Mouse (Mus musculus) lung, embryonic 14.5 days (tissue): ENCODE results near the gene Uhrf2. TPM values are rescaled to one million over a fixed set of nuclear protein-coding genes. Genes with fewer than 3 reads are reported as not detected.
"Not testable (repeated sequence)": the region's sequence is repeated elsewhere in the genome, so short reads cannot be mapped to it uniquely, and the experiment has no call there.

ENCODE experiments used
- ATAC-seq: fragments of 200-750 bp; cut with Nextera tagmentation; 2 replicates; pipeline ENCODE4 v1.8.0; 2017; ENCODE audit warnings: mild to moderate bottlenecking, moderate TSS enrichment, moderate library complexity; ENCODE audit not compliant: insufficient read depth
- DNase-seq: peaks from one replicate; pipeline ENCODE4 v3.0.0-alpha.2; 2015
- H3K27ac ChIP-seq: fragments of 300-500 bp; sonication (generic); 2 replicates; pipeline ENCODE4 v1.5.1; 2014; ENCODE audit warnings: low read depth, mild to moderate bottlenecking, moderate library complexity
- H3K27me3 ChIP-seq: fragments of 300-500 bp; sonication (generic); 2 replicates; pipeline ENCODE4 v1.6.1; 2014; ENCODE audit warnings: low read length, control low read depth; ENCODE audit not compliant: insufficient read depth
- H3K36me3 ChIP-seq: fragments of 300-500 bp; sonication (generic); 2 replicates; pipeline ENCODE4 v1.6.1; 2014; ENCODE audit warnings: control low read depth; ENCODE audit not compliant: insufficient read depth
- H3K4me1 ChIP-seq: fragments of 300-500 bp; sonication (generic); 2 replicates; pipeline ENCODE4 v1.6.1; 2014; ENCODE audit warnings: antibody characterized with exemption, control low read depth; ENCODE audit not compliant: insufficient read depth
- H3K4me2 ChIP-seq: fragments of 300-500 bp; sonication (generic); 2 replicates; pipeline ENCODE4 v1.6.1; 2014; ENCODE audit warnings: mild to moderate bottlenecking
- H3K4me3 ChIP-seq: fragments of 300-500 bp; sonication (generic); 2 replicates; pipeline ENCODE4 v1.5.1; 2014; ENCODE audit warnings: low read depth, low read length
- H3K9ac ChIP-seq: fragments of 300-500 bp; sonication (generic); 2 replicates; pipeline ENCODE4 v1.6.1; 2014
- H3K9me3 ChIP-seq: fragments of 300-500 bp; sonication (generic); 2 replicates; pipeline ENCODE4 v1.6.1; 2016; ENCODE audit warnings: low read depth, low read length, control low read depth
- CTCF ChIP-seq: IDR thresholded peaks from 2 replicates; pipeline ENCODE4 v1.5.1; 2016; ENCODE audit warnings: antibody characterized with exemption, low read depth
- WGBS: fragments of 180-500 bp; shearing (Covaris S2); extraction: QIAGEN DNeasy Blood & Tissue Kit; methylation state at CpG from one replicate; pipeline ENCODE4 v1.1.7; 2014; 5-methylcytosine and 5-hydroxymethylcytosine counted together
- polyA plus RNA-seq: library from polyadenylated mRNA; unstranded; fragments of >200 nt; fragmentation: Nextera tagmentation; extraction: Ambion mirVana; gene quantifications from 2 replicates; pipeline ENCODE4 v1.2.1, GENCODE M21; 2014

The Uhrf2 gene
- polyA plus RNA-seq, 1 experiment from 2014 or later = 78.6 TPM

DNA sequence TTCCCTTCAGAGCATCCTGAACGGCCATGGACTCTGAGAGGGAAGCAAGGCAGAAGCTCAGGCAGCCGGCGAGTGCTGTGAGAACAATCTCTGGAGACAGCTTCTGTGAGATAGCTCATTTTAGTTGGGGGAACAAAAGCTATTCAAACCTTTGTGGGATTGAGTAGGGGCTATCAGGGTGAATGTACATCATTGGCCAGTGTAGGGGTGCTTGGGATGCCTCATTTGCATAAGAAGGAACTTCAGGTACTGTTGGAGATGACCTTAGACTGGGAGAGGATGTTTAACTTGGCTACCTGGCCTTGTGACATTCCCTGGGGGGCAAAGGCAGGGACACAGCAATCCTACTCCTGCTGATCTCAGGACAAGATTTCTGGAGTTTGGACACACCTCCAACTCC lies 23.9 kb upstream of the Uhrf2 start:
- Histone ChIP-seq H3K36me3 (no peaks in the 10 kb centered on the region), H3K27me3 (no peaks in the 10 kb centered on the region), H3K9ac (no peak overlapping the region), H3K4me2 (no peak overlapping the region), H3K4me1 (no peaks in the 10 kb centered on the region), H3K4me3 (no peak overlapping the region), H3K9me3 (no peaks in the 10 kb centered on the region), H3K27ac (no peak overlapping the region)
- ATAC-seq (no peak), DNase-seq (no peak)
- TF ChIP-seq CTCF = no peak
- 67% methylated on average over 3 of the region's 3 CpGs for WGBS

DNA sequence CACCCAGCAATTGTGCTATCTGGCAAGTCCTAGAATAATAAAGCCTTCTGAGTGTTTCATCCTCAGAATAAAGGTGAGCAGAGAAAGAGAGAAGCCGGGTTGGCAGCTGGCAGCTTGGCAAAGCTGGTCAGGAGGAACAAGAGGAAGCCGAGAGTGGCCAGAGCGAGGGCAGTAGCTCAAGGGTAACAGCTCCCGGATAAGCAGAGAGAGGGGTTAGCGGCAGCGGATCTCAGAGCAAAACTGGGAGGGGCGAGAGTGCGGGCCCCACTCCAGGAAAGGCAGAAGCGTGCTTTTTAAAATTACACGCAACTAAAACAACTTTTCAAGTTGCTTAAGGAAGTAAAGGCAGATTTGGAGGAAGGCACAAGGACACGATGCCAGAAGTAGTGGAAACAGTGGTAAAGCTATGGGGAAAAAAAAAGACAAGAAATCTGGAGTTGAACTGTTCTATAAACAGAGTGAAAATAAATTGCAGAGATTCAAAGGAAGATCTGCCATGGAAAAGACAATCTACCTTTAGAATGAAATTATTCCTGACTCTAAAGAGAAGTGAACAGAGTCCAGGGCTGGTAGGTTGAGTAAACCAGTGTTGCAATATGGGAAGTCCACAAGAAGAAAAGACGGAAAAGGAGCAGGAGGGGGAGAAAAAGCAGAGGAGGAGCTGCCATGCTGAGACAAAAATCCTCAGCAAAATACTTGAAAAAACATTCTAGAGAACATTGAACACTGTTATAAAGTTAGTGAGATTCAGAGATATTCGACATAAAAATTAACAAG lies 19.6 kb upstream of the Uhrf2 start:
- Histone ChIP-seq H3K4me2 (0 out of 2 replicates have a peak overlapping the region, but pooled peaks have one; percentile 5), H3K9ac (no peak overlapping the region), H3K4me3 (no peak overlapping the region), H3K36me3 (no peaks in the 10 kb centered on the region), H3K27me3 (no peaks in the 10 kb centered on the region), H3K4me1 (no peaks in the 10 kb centered on the region), H3K27ac (no peak overlapping the region), H3K9me3 (no peaks in the 10 kb centered on the region)
- DNase-seq (no peak), ATAC-seq (no peak)
- 54% methylated on average over 13 of the region's 13 CpGs for WGBS
- TF ChIP-seq CTCF = no peak

DNA sequence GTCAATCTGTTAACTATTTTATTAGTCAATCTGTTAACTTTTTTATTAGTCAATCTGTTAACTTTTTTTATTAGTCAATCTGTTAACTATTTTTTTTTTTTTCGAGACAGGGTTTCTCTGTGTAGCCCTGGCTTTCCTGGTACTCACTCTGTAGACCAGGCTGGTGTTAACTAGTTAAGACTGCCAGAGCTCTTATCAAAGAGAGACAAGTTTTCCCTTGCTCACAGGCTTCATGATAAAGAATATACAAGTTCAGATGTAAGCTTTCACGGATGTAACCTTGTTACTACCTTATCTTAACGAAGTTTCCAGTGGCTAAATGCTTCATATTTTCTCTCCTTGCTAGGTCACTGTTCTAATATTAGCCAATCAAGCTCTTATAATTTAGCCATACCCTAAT lies 16.0 kb upstream of the Uhrf2 start:
- TF ChIP-seq CTCF = no peak
- H3K4me1 ChIP-seq = no peaks in the 10 kb centered on the region
- H3K9ac ChIP-seq = no peak overlapping the region
- H3K4me2 ChIP-seq = no peak overlapping the region
- no peaks in the 10 kb centered on the region for H3K36me3 ChIP-seq
- ATAC-seq = no peak
- DNase-seq = no peak
- H3K27me3 ChIP-seq = no peaks in the 10 kb centered on the region
- WGBS = 71% methylated on average over 3 of the region's 3 CpGs
- H3K4me3 ChIP-seq = no peak overlapping the region
- H3K9me3 ChIP-seq = no peaks in the 10 kb centered on the region
- H3K27ac ChIP-seq = no peak overlapping the region

DNA sequence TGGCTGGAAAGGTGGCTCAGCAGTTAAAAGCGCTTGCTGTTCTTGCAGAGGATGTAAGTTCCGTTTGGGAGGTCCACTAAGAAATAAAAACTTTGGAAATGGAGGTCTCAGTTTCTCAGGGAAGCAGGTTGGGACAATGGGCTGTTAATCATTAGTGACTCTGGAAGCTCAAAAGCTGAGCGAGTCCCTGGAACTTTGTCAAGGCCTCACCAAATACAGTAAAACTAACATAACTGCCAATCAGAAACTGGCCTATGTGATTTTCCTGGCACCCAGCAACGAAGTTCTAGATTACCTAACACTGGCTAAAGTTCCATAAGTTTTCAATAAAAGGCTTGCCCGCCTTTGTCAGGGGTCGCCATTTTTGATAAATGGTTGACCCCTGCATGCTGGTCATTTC lies 14.2 kb upstream of the Uhrf2 start:
- no peak overlapping the region for H3K4me2 ChIP-seq
- H3K36me3 ChIP-seq = no peaks in the 10 kb centered on the region
- DNase-seq (no peak), ATAC-seq (no peak)
- no peak overlapping the region for H3K27ac ChIP-seq
- H3K4me3 ChIP-seq = no peak overlapping the region
- H3K4me1 ChIP-seq = no peaks in the 10 kb centered on the region
- no peaks in the 10 kb centered on the region for H3K27me3 ChIP-seq
- no peaks in the 10 kb centered on the region for H3K9me3 ChIP-seq
- no peak overlapping the region for H3K9ac ChIP-seq
- 52% methylated on average over 6 of the region's 6 CpGs for WGBS
- no peak for TF ChIP-seq CTCF

DNA sequence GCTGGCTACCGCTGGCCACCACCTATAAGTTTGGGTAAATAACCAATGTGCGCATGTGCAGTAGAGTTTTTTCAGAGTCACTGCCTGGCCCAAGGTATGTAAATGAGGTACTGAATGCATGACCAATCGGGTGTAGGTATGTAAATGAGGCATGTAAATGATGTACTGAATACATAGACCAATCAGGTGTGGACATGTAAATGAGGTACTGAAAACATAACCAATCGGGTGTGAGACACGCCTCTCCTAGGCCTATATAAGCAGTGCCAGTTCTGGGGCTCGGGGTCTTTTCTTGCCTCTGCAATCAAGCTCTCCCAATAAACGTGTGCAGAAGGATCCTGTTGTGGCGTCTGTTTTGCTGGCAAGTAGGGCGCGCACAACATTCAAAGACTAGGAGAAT lies 6.9 kb upstream of the Uhrf2 start:
- H3K27ac ChIP-seq, ATAC-seq, H3K9ac ChIP-seq, H3K9me3 ChIP-seq, H3K4me3 ChIP-seq, DNase-seq, H3K27me3 ChIP-seq, H3K36me3 ChIP-seq, H3K4me2 ChIP-seq, H3K4me1 ChIP-seq: not testable (repeated sequence)
- 90% methylated on average over 10 of the region's 10 CpGs for WGBS

DNA sequence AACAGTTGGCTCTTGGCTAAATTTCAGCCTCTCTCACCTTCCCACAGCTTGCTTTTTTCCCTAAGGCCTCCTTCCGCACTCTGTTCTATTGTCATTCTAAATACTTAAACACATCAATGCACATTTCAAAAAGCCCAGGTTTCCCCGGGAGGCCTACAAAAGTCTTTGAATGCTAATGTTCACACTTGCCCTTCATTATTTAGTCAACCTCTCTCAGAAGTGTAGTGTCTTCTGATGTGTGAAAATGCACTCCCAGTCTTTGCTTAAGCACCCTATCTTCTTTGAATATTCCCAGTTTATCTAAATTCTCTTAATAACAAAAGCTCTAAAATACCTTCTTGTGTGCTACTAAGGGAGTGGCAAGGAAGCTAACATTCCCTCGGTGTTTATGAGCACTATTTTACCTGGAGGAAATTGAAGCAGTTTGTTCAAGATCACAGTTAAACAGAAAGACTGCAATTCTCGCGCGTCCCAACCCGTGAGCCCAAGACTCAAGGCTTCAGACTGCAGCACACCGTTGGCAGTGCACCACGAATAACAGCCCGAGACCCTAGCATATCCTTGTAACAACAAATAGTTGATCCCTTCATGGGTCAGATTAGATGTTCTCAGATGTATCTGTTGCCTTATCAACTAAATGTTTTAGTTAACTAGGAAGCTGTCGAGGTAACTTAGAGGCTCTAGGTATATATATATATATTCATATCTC lies 1.2 kb upstream of the Uhrf2 start:
- peaks cover 10% of the 10 kb centered on the region for H3K4me1 ChIP-seq
- no peaks in the 10 kb centered on the region for H3K27me3 ChIP-seq
- DNase-seq (peak; percentile 19), ATAC-seq (no peak)
- H3K4me2 ChIP-seq = peak overlapping the region; percentile 75
- 49% methylated on average over 11 of the region's 11 CpGs for WGBS
- H3K36me3 ChIP-seq = no peaks in the 10 kb centered on the region
- no peak overlapping the region for H3K27ac ChIP-seq
- no peaks in the 10 kb centered on the region for H3K9me3 ChIP-seq
- no peak overlapping the region for H3K9ac ChIP-seq
- no peak overlapping the region for H3K4me3 ChIP-seq
- TF ChIP-seq CTCF = no peak

DNA sequence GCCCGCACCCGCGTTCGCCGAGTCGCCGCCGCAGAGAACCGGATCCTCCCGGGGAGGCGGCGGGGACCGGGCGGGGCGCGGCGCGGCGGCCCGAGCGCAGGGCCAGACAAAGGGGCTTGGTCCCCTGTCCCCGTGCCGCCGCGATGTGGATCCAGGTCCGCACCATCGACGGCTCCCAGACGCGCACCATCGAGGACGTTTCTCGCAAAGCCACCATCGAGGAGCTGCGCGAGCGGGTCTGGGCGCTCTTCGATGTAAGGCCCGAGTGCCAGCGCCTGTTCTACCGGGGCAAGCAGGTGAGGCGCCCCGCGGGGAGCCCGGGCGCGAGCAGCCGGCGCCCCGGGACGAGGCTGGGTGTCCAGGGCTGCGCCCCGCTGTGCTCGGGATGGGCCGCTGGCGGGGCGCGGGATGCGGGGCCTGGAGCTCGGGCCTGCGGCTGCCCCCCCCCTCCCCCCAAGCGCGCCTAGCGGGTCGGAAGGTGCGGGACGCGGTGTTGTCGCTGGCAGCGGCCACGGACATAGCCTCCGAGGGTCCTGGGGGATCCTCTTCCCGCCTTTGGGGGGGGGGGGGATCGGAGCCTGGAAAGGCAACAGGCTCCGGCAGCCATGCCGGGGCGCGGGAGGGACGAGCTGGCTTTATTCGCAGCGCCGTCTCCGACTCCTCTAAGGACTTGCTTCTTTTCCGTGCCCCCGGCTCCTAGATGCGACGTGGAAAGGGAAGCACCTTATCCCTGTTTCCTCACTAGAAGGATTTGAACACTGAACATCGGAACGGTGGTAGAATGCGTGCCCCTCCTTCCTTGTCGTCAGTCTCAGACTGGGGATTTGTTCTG lies 539 bp downstream of the Uhrf2 start:
- DNase-seq = peak; percentile 55
- H3K27ac ChIP-seq = peak overlapping the region; percentile 94
- H3K36me3 ChIP-seq = no peaks in the 10 kb centered on the region
- peak overlapping the region; percentile 75 for H3K4me2 ChIP-seq
- peak overlapping the region; percentile 99 for H3K9ac ChIP-seq
- H3K9me3 ChIP-seq = no peaks in the 10 kb centered on the region
- peak; percentile 41 for ATAC-seq
- peak overlapping the region; percentile 99 for H3K4me3 ChIP-seq
- no peak for TF ChIP-seq CTCF
- peaks cover 12% of the 10 kb centered on the region for H3K4me1 ChIP-seq
- WGBS = under 1% methylated on average over 81 of the region's 92 CpGs
- H3K27me3 ChIP-seq = no peaks in the 10 kb centered on the region
